Mouse (Mus musculus) intestine, embryonic 16.5 days (tissue): Measurements from ENCODE around the gene Lgals2. TPM values are rescaled to one million over a fixed set of nuclear protein-coding genes. Genes with fewer than 3 reads are reported as not detected.
A peak's percentile ranks its signal among the peaks of the same experiment; 100 is the strongest.

Experiments used
- ATAC-seq: fragments of 200-750 bp; cut with Nextera tagmentation; 2 replicates; pipeline ENCODE4 v1.8.0; 2017; ENCODE audit warnings: moderate TSS enrichment, moderate library complexity
- H3K27ac ChIP-seq: fragments of 300-500 bp; sonication (generic); 2 replicates; pipeline ENCODE4 v1.5.1; 2014; ENCODE audit warnings: mild to moderate bottlenecking, low read length
- H3K27me3 ChIP-seq: fragments of 300-500 bp; sonication (generic); replicated peaks from 2 replicates; pipeline ENCODE4 v1.6.1; 2014; ENCODE audit warnings: low read length, control low read depth, mixed read lengths; ENCODE audit not compliant: control insufficient read depth, insufficient read depth
- H3K36me3 ChIP-seq: fragments of 300-500 bp; sonication (generic); 2 replicates; pipeline ENCODE4 v1.6.1; 2014; ENCODE audit warnings: low read length, control low read depth; ENCODE audit not compliant: control insufficient read depth, insufficient read depth
- H3K4me1 ChIP-seq: fragments of 300-500 bp; sonication (generic); 2 replicates; pipeline ENCODE4 v1.6.1; 2014; ENCODE audit warnings: low read length, control low read depth, mixed read lengths; ENCODE audit not compliant: control insufficient read depth, insufficient read depth
- H3K4me2 ChIP-seq: fragments of 300-500 bp; sonication (generic); 2 replicates; pipeline ENCODE4 v1.6.1; 2014; ENCODE audit warnings: low read depth, low read length, control low read depth
- H3K4me3 ChIP-seq: fragments of 300-500 bp; sonication (generic); 2 replicates; pipeline ENCODE4 v1.5.1; 2014; ENCODE audit warnings: mild to moderate bottlenecking, low read length
- H3K9ac ChIP-seq: fragments of 300-500 bp; sonication (generic); 2 replicates; pipeline ENCODE4 v1.6.1; 2014; ENCODE audit warnings: low read depth, low read length
- H3K9me3 ChIP-seq: fragments of 300-500 bp; sonication (generic); 2 replicates; pipeline ENCODE4 v1.6.1; 2016; ENCODE audit warnings: low read length, control low read depth; ENCODE audit not compliant: control insufficient read depth
- WGBS: fragments of 180-500 bp; shearing (Covaris S2); extraction: QIAGEN DNeasy Blood & Tissue Kit; methylation state at CpG from one replicate; pipeline ENCODE4 v1.1.7; 2014; 5-methylcytosine and 5-hydroxymethylcytosine counted together
- polyA plus RNA-seq: library from polyadenylated mRNA; unstranded; fragments of >200 nt; fragmentation: Nextera tagmentation; extraction: Ambion mirVana; gene quantifications from 2 replicates; pipeline ENCODE4 v1.2.1, GENCODE M21; 2015

Gene Lgals2
- 1,298 and 1,309 TPM in 2 replicates for polyA plus RNA-seq

- Histone ChIP-seq H3K36me3 (no peaks in the 10 kb centered on the region), H3K27me3 (no peaks in the 10 kb centered on the region), H3K4me2 (peak within 1 kb of the TSS; percentile 53), H3K9me3 (no peaks in the 10 kb centered on the region), H3K27ac (peak within 1 kb of the TSS; percentile 80), H3K4me1 (peaks cover 42% of the 10 kb centered on the region), H3K4me3 (peak within 1 kb of the TSS; percentile 48), H3K9ac (peak within 1 kb of the TSS; percentile 60)
- ATAC-seq: peak; percentile 49
- WGBS: 42% methylated on average over 8 of the region's 8 CpGs
Observed at GRCm38 (mm10) chr15:78855303-78855965, at the start of gene Lgals2. Gene Lgals2 (minus strand): TSS chr15:78855529.

GRCm38 (mm10) chr15:78903243-78903642 is 47.9 kb upstream of the Lgals2 start:
- WGBS: 3% methylated on average over 2 of the region's 2 CpGs

GRCm38 (mm10) chr15:78901422-78901789 is 46.1 kb upstream of the Lgals2 start:
- no peaks in the 10 kb centered on the region for H3K9me3 ChIP-seq
- peaks cover 40% of the 10 kb centered on the region for H3K4me1 ChIP-seq
- H3K4me3 ChIP-seq: peak overlapping the region; percentile 84
- no peaks in the 10 kb centered on the region for H3K27me3 ChIP-seq
- H3K36me3 ChIP-seq: 0 out of 2 replicates have a peak, but pooled peaks cover 2% of the 10 kb centered on the region
- ATAC-seq: no peak
- H3K27ac ChIP-seq: peak overlapping the region; percentile 10; the same call in 1 of the 2 replicates
- peak overlapping the region; percentile 85 for H3K9ac ChIP-seq
- H3K4me2 ChIP-seq: peak overlapping the region; percentile 73
- 47% methylated on average over 8 of the region's 8 CpGs for whole genome bisulfite sequencing

More at GRCm38 (mm10) chr15:78903243-78903642, 47.9 kb upstream of the Lgals2 start:
- peaks cover 28% of the 10 kb centered on the region for H3K4me1 ChIP-seq
- H3K27ac ChIP-seq: no peak overlapping the region
- no peak overlapping the region for H3K4me3 ChIP-seq
- no peaks in the 10 kb centered on the region for H3K27me3 ChIP-seq
- no peak for ATAC-seq
- 0 out of 2 replicates have a peak, but pooled peaks cover 2% of the 10 kb centered on the region for H3K36me3 ChIP-seq
- H3K4me2 ChIP-seq: no peak overlapping the region
- H3K9ac ChIP-seq: peak overlapping the region; percentile 57
- H3K9me3 ChIP-seq: no peaks in the 10 kb centered on the region

- Histone ChIP-seq H3K9ac (peak overlapping the region; percentile 85), H3K9me3 (no peaks in the 10 kb centered on the region), H3K27me3 (no peaks in the 10 kb centered on the region), H3K4me3 (peak overlapping the region; percentile 84), H3K36me3 (0 out of 2 replicates have a peak, but pooled peaks cover 2% of the 10 kb centered on the region), H3K4me1 (peaks cover 46% of the 10 kb centered on the region), H3K27ac (peak overlapping the region; percentile 79), H3K4me2 (peak overlapping the region; percentile 73)
- WGBS: 17% methylated on average over 18 of the region's 18 CpGs
- peak; percentile 11; the same call in 1 of the 2 replicates for ATAC-seq
Observed at GRCm38 (mm10) chr15:78900585-78901421, 45.5 kb upstream of the Lgals2 start.

- Histone ChIP-seq H3K4me2 (peak within 1 kb of the TSS; percentile 73), H3K36me3 (peaks cover 2% of the 10 kb centered on the region; the same call in 1 of the 2 replicates), H3K9ac (peak within 1 kb of the TSS; percentile 85), H3K27ac (peak within 1 kb of the TSS; percentile 79), H3K4me3 (peak within 1 kb of the TSS; percentile 84), H3K9me3 (no peaks in the 10 kb centered on the region), H3K27me3 (no peaks in the 10 kb centered on the region), H3K4me1 (peaks cover 51% of the 10 kb centered on the region)
- WGBS: 2% methylated on average over 47 of the region's 47 CpGs
- peak; percentile 57 for ATAC-seq
Observed at GRCm38 (mm10) chr15:78899740-78900584, 44.6 kb upstream of the Lgals2 start, which contains the start of gene Sh3bp1. Gene Sh3bp1 (plus strand): TSS chr15:78899768.

GRCm38 (mm10) chr15:78899409-78899739 is 44.0 kb upstream of the Lgals2 start, which contains the start of gene Gm49510:
Gene Gm49510 (plus strand): TSS chr15:78899667.
- Histone ChIP-seq H3K27ac (peak within 1 kb of the TSS; percentile 79), H3K4me2 (peak within 1 kb of the TSS; percentile 73), H3K4me3 (peak within 1 kb of the TSS; percentile 84), H3K27me3 (no peaks in the 10 kb centered on the region), H3K9ac (peak within 1 kb of the TSS; percentile 85), H3K9me3 (no peaks in the 10 kb centered on the region), H3K36me3 (peaks cover under 1% of the 10 kb centered on the region; the same call in 1 of the 2 replicates), H3K4me1 (peaks cover 57% of the 10 kb centered on the region)
- 4% methylated on average over 20 of the region's 20 CpGs for WGBS
- ATAC-seq: no peak

GRCm38 (mm10) chr15:78898507-78899001 is 43.2 kb upstream of the Lgals2 start:
- Histone ChIP-seq H3K27me3 (no peaks in the 10 kb centered on the region), H3K4me3 (0 out of 2 replicates have a peak overlapping the region, but pooled peaks have one; percentile 7), H3K27ac (peak overlapping the region; percentile 79), H3K36me3 (no peaks in the 10 kb centered on the region; the same call in 1 of the 2 replicates), H3K4me1 (peaks cover 64% of the 10 kb centered on the region), H3K4me2 (peak overlapping the region; percentile 73), H3K9ac (peak overlapping the region; percentile 85; the same call in 1 of the 2 replicates), H3K9me3 (no peaks in the 10 kb centered on the region)
- no peak for ATAC-seq
- WGBS: 54% methylated on average over 6 of the region's 6 CpGs

- peaks cover 64% of the 10 kb centered on the region for H3K4me1 ChIP-seq
- ATAC-seq: no peak
- H3K4me2 ChIP-seq: peak overlapping the region; percentile 11; the same call in 1 of the 2 replicates
- no peak overlapping the region for H3K4me3 ChIP-seq
- H3K9ac ChIP-seq: no peak overlapping the region
- WGBS: 87% methylated on average over 4 of the region's 4 CpGs
- H3K27ac ChIP-seq: peak overlapping the region; percentile 55
- H3K36me3 ChIP-seq: peaks cover 3% of the 10 kb centered on the region; the same call in 1 of the 2 replicates
- H3K9me3 ChIP-seq: no peaks in the 10 kb centered on the region
- H3K27me3 ChIP-seq: no peaks in the 10 kb centered on the region
Observed at GRCm38 (mm10) chr15:78897488-78897887, 42.2 kb upstream of the Lgals2 start.
